Mouse (Mus musculus): Measurements from ENCODE around the gene 1700086D15Rik. TPM values are rescaled to one million over a fixed set of nuclear protein-coding genes. Genes with fewer than 3 reads are reported as not detected.

The 1700086D15Rik gene
- polyA plus RNA-seq, 1 experiment from 2014 or later: 0.36 TPM

GRCm38 (mm10) chr11:65170121-65170750, 10.5 kb upstream of the 1700086D15Rik start:
- no peaks in the 10 kb centered on the region for H3K4me1 ChIP-seq (replicated peaks; ENCODE audit: control insufficient read depth, insufficient read depth, low read length)
- DNase-seq (ENCODE audit: low spot score) (no peak), ATAC-seq (ENCODE audit: low FRiP score) (no peak)
- H3K4me2 ChIP-seq (replicated peaks): no peak overlapping the region
- no peaks in the 10 kb centered on the region for H3K36me3 ChIP-seq (replicated peaks; ENCODE audit: control insufficient read depth, insufficient read depth)
- no peaks in the 10 kb centered on the region for H3K27me3 ChIP-seq (ENCODE audit: control insufficient read depth, insufficient read depth, low read length)
- H3K4me3 ChIP-seq (replicated peaks; ENCODE audit: low read length): no peak overlapping the region
- 87% methylated on average over 4 of the region's 4 CpGs for WGBS
- H3K27ac ChIP-seq: no peak overlapping the region
- H3K9ac ChIP-seq: no peak overlapping the region
- H3K9me3 ChIP-seq (ENCODE audit: control insufficient read depth, low read length): no peaks in the 10 kb centered on the region

GRCm38 (mm10) chr11:65162767-65163120, 3.1 kb upstream of the 1700086D15Rik start, which contains the start of gene Arhgap44:
Gene Arhgap44 (minus strand): TSS chr11:65162961.
- ATAC-seq (ENCODE audit: low FRiP score): peak; percentile 93
- peaks cover 12% of the 10 kb centered on the region for H3K4me1 ChIP-seq (replicated peaks; ENCODE audit: control insufficient read depth, insufficient read depth, low read length)
- H3K27ac ChIP-seq: peak within 1 kb of the TSS; percentile 81
- peak; percentile 70 for DNase-seq (ENCODE audit: low spot score)
- H3K27me3 ChIP-seq (ENCODE audit: control insufficient read depth, insufficient read depth, low read length): no peaks in the 10 kb centered on the region
- WGBS: under 1% methylated on average over 26 of the region's 27 CpGs
- peak within 1 kb of the TSS; percentile 85 for H3K4me3 ChIP-seq (replicated peaks; ENCODE audit: low read length)
- peak within 1 kb of the TSS; percentile 87 for H3K9ac ChIP-seq
- H3K4me2 ChIP-seq (replicated peaks): peak within 1 kb of the TSS; percentile 62
- H3K9me3 ChIP-seq (ENCODE audit: control insufficient read depth, low read length): no peaks in the 10 kb centered on the region
- no peaks in the 10 kb centered on the region for H3K36me3 ChIP-seq (replicated peaks; ENCODE audit: control insufficient read depth, insufficient read depth)

- Histone ChIP-seq H3K4me1 (replicated peaks; ENCODE audit: control insufficient read depth, insufficient read depth, low read length) (peaks cover 12% of the 10 kb centered on the region), H3K27me3 (ENCODE audit: control insufficient read depth, insufficient read depth, low read length) (no peaks in the 10 kb centered on the region), H3K27ac (peak overlapping the region; percentile 81), H3K4me2 (replicated peaks) (peak overlapping the region; percentile 62), H3K9me3 (ENCODE audit: control insufficient read depth, low read length) (no peaks in the 10 kb centered on the region), H3K4me3 (replicated peaks; ENCODE audit: low read length) (peak overlapping the region; percentile 85), H3K36me3 (replicated peaks; ENCODE audit: control insufficient read depth, insufficient read depth) (no peaks in the 10 kb centered on the region), H3K9ac (peak overlapping the region; percentile 87)
- ATAC-seq (ENCODE audit: low FRiP score): peak; percentile 88
- DNase-seq (ENCODE audit: low spot score): no peak
- under 1% methylated on average over 46 of the region's 49 CpGs for WGBS
Measured at GRCm38 (mm10) chr11:65161881-65162766, 2.4 kb upstream of the 1700086D15Rik start.

GRCm38 (mm10) chr11:65160991-65161880, 1.5 kb upstream of the 1700086D15Rik start:
- no peak for ATAC-seq (ENCODE audit: low FRiP score)
- no peak for DNase-seq (ENCODE audit: low spot score)

GRCm38 (mm10) chr11:65158658-65158990, 1.1 kb downstream of the 1700086D15Rik start:
- Histone ChIP-seq H3K4me1 (replicated peaks; ENCODE audit: control insufficient read depth, insufficient read depth, low read length) (peaks cover 12% of the 10 kb centered on the region), H3K4me3 (replicated peaks; ENCODE audit: low read length) (no peak overlapping the region), H3K9me3 (ENCODE audit: control insufficient read depth, low read length) (no peaks in the 10 kb centered on the region), H3K27me3 (ENCODE audit: control insufficient read depth, insufficient read depth, low read length) (no peaks in the 10 kb centered on the region), H3K9ac (no peak overlapping the region), H3K27ac (no peak overlapping the region), H3K36me3 (replicated peaks; ENCODE audit: control insufficient read depth, insufficient read depth) (no peaks in the 10 kb centered on the region), H3K4me2 (replicated peaks) (no peak overlapping the region)
- 95% methylated on average over 5 of the region's 5 CpGs for WGBS
- ATAC-seq (ENCODE audit: low FRiP score): no peak
- no peak for DNase-seq (ENCODE audit: low spot score)

More at GRCm38 (mm10) chr11:65160991-65161880, 1.5 kb upstream of the 1700086D15Rik start:
- Histone ChIP-seq H3K4me2 (replicated peaks) (peak overlapping the region; percentile 62), H3K4me1 (replicated peaks; ENCODE audit: control insufficient read depth, insufficient read depth, low read length) (peaks cover 12% of the 10 kb centered on the region), H3K27ac (no peak overlapping the region), H3K9ac (peak overlapping the region; percentile 87), H3K36me3 (replicated peaks; ENCODE audit: control insufficient read depth, insufficient read depth) (no peaks in the 10 kb centered on the region), H3K4me3 (replicated peaks; ENCODE audit: low read length) (peak overlapping the region; percentile 85), H3K9me3 (ENCODE audit: control insufficient read depth, low read length) (no peaks in the 10 kb centered on the region), H3K27me3 (ENCODE audit: control insufficient read depth, insufficient read depth, low read length) (no peaks in the 10 kb centered on the region)
- 68% methylated on average over 7 of the region's 7 CpGs for WGBS

GRCm38 (mm10) chr11:65157966-65158657, 1.6 kb downstream of the 1700086D15Rik start:
- H3K27ac ChIP-seq: no peak overlapping the region
- no peak overlapping the region for H3K9ac ChIP-seq
- H3K9me3 ChIP-seq (ENCODE audit: control insufficient read depth, low read length): no peaks in the 10 kb centered on the region
- DNase-seq (ENCODE audit: low spot score): no peak
- no peak overlapping the region for H3K4me2 ChIP-seq (replicated peaks)
- no peaks in the 10 kb centered on the region for H3K36me3 ChIP-seq (replicated peaks; ENCODE audit: control insufficient read depth, insufficient read depth)
- H3K27me3 ChIP-seq (ENCODE audit: control insufficient read depth, insufficient read depth, low read length): no peaks in the 10 kb centered on the region
- no peak for ATAC-seq (ENCODE audit: low FRiP score)
- 94% methylated on average over 20 of the region's 20 CpGs for WGBS
- H3K4me1 ChIP-seq (replicated peaks; ENCODE audit: control insufficient read depth, insufficient read depth, low read length): peaks cover 12% of the 10 kb centered on the region
- no peak overlapping the region for H3K4me3 ChIP-seq (replicated peaks; ENCODE audit: low read length)

GRCm38 (mm10) chr11:65153006-65153405, 6.7 kb downstream of the 1700086D15Rik start:
- no peaks in the 10 kb centered on the region for H3K9me3 ChIP-seq (ENCODE audit: control insufficient read depth, low read length)
- H3K27ac ChIP-seq: no peak overlapping the region
- H3K9ac ChIP-seq: no peak overlapping the region
- H3K36me3 ChIP-seq (replicated peaks; ENCODE audit: control insufficient read depth, insufficient read depth): no peaks in the 10 kb centered on the region
- no peak overlapping the region for H3K4me2 ChIP-seq (replicated peaks)
- H3K4me3 ChIP-seq (replicated peaks; ENCODE audit: low read length): no peak overlapping the region
- WGBS: 88% methylated on average over 5 of the region's 5 CpGs
- no peaks in the 10 kb centered on the region for H3K4me1 ChIP-seq (replicated peaks; ENCODE audit: control insufficient read depth, insufficient read depth, low read length)
- DNase-seq (ENCODE audit: low spot score) (no peak), ATAC-seq (ENCODE audit: low FRiP score) (no peak)
- H3K27me3 ChIP-seq (ENCODE audit: control insufficient read depth, insufficient read depth, low read length): no peaks in the 10 kb centered on the region

- no peak for ATAC-seq (ENCODE audit: low FRiP score)
- DNase-seq (ENCODE audit: low spot score): no peak
- H3K4me2 ChIP-seq (replicated peaks): no peak overlapping the region
- no peaks in the 10 kb centered on the region for H3K36me3 ChIP-seq (replicated peaks; ENCODE audit: control insufficient read depth, insufficient read depth)
- no peak overlapping the region for H3K4me3 ChIP-seq (replicated peaks; ENCODE audit: low read length)
- H3K9ac ChIP-seq: no peak overlapping the region
- H3K4me1 ChIP-seq (replicated peaks; ENCODE audit: control insufficient read depth, insufficient read depth, low read length): no peaks in the 10 kb centered on the region
- WGBS: 90% methylated on average over 7 of the region's 7 CpGs
- H3K9me3 ChIP-seq (ENCODE audit: control insufficient read depth, low read length): no peaks in the 10 kb centered on the region
- H3K27ac ChIP-seq: no peak overlapping the region
- no peaks in the 10 kb centered on the region for H3K27me3 ChIP-seq (ENCODE audit: control insufficient read depth, insufficient read depth, low read length)
Measured at GRCm38 (mm10) chr11:65148441-65148840, 11.2 kb downstream of the 1700086D15Rik start.
